Mouse (Mus musculus) heart, postnatal 0 days (tissue): ENCODE data around the gene Suv39h2. TPM values are rescaled to one million over a fixed set of nuclear protein-coding genes. Genes with fewer than 3 reads are reported as not detected.
A peak's percentile ranks its signal among the peaks of the same experiment; 100 is the strongest.

Source experiments
- ATAC-seq: fragments of 200-750 bp; cut with Nextera tagmentation; 2 replicates; pipeline ENCODE4 v1.8.0; 2017; ENCODE audit warnings: low read depth, moderate number of reproducible peaks, moderate library complexity; ENCODE audit not compliant: insufficient read depth
- DNase-seq: peaks from one replicate; pipeline ENCODE4 v3.0.0-alpha.2; 2016; ENCODE audit warnings: low spot score
- H3K27ac ChIP-seq: fragments of 300-500 bp; sonication (generic); 2 replicates; pipeline ENCODE4 v1.5.1; 2014; ENCODE audit warnings: low read depth, mild to moderate bottlenecking
- H3K27me3 ChIP-seq: fragments of 300-500 bp; sonication (generic); 2 replicates; pipeline ENCODE4 v1.6.1; 2014; ENCODE audit warnings: low read length, mixed read lengths; ENCODE audit not compliant: control insufficient read depth, insufficient read depth
- H3K36me3 ChIP-seq: fragments of 300-500 bp; sonication (generic); replicated peaks from 2 replicates; pipeline ENCODE4 v1.6.1; 2014; ENCODE audit warnings: low read length, mixed read lengths; ENCODE audit not compliant: control insufficient read depth, insufficient read depth
- H3K4me1 ChIP-seq: fragments of 300-500 bp; sonication (generic); 2 replicates; pipeline ENCODE4 v1.6.1; 2014; ENCODE audit warnings: antibody characterized with exemption; ENCODE audit not compliant: control insufficient read depth, insufficient read depth
- H3K4me2 ChIP-seq: fragments of 300-500 bp; sonication (generic); 2 replicates; pipeline ENCODE4 v1.6.1; 2014; ENCODE audit warnings: low read depth, mild to moderate bottlenecking, low read length, moderate library complexity
- H3K4me3 ChIP-seq: fragments of 300-500 bp; sonication (generic); 2 replicates; pipeline ENCODE4 v1.5.1; 2014; ENCODE audit warnings: low read depth, low read length
- H3K9ac ChIP-seq: fragments of 300-500 bp; sonication (generic); replicated peaks from 2 replicates; pipeline ENCODE4 v1.6.1; 2014; ENCODE audit warnings: low read depth, low read length, mixed read lengths
- H3K9me3 ChIP-seq: fragments of 300-500 bp; sonication (generic); replicated peaks from 2 replicates; pipeline ENCODE4 v1.6.1; 2016; ENCODE audit warnings: low read length; ENCODE audit not compliant: control insufficient read depth
- CTCF ChIP-seq: IDR thresholded peaks from 2 replicates; pipeline ENCODE4 v1.5.1; 2016; ENCODE audit warnings: antibody characterized with exemption, control low read depth, low read depth
- EP300 ChIP-seq: IDR thresholded peaks from 2 replicates; pipeline ENCODE4 v1.6.1; 2016; ENCODE audit warnings: antibody characterized with exemption, low read depth
- WGBS: fragments of 180-500 bp; shearing (Covaris S2); extraction: QIAGEN DNeasy Blood & Tissue Kit; methylation state at CpG from one replicate; pipeline ENCODE4 v1.1.7; 2014; 5-methylcytosine and 5-hydroxymethylcytosine counted together
- polyA plus RNA-seq: library from polyadenylated mRNA; unstranded; fragments of >200 nt; fragmentation: Nextera tagmentation; extraction: Ambion mirVana; gene quantifications from 2 replicates; pipeline ENCODE4 v1.2.1, GENCODE M21; 2015
- total RNA-seq: library from RNA; depleted of rRNA; stranded (reverse); fragments of >200 nt; gene quantifications from 2 replicates; pipeline ENCODE4 v1.2.3, GENCODE M21; 2014; ENCODE audit warnings: low replicate concordance

Suv39h2 gene
- total and polyA plus RNA-seq, 2 experiments from 2014 or later, result 2.2 to 2.7 TPM

DNA sequence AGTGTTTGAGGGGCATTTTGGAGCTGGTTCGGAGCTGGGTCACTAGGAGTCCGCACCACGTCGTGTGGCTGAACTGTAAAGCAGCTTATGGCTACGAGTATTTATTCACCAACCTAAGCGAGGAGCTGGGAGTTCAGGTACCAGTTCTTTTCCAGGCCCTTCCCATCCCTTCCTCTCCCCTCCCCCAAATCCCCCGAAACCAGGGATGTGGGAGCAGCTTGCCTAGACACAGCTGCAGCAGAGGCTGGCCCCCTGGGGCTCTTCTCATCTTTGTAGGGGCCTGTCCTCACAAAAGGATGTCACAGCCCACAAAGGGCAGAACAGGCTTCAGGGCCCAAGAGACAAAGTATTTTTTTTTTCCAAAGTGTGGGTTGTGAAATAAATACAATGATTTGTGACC lies 36.9 kb downstream of the Suv39h2 start:
- Histone ChIP-seq H3K4me3 (no peak overlapping the region), H3K4me2 (no peak overlapping the region), H3K9ac (no peak overlapping the region), H3K27ac (no peak overlapping the region), H3K4me1 (no peaks in the 10 kb centered on the region), H3K9me3 (no peaks in the 10 kb centered on the region), H3K36me3 (peaks cover 15% of the 10 kb centered on the region), H3K27me3 (no peaks in the 10 kb centered on the region)
- no peak for DNase-seq
- TF ChIP-seq CTCF (no peak), EP300 (no peak)
- 71% methylated on average over 7 of the region's 7 CpGs for WGBS
- no peak for ATAC-seq

GRCm38 (mm10) chr2:3435369-3436061 lies 39.3 kb downstream of the Suv39h2 start:
- Histone ChIP-seq H3K9me3 (no peaks in the 10 kb centered on the region), H3K36me3 (peaks cover 3% of the 10 kb centered on the region; the same call in 1 of the 2 replicates), H3K27me3 (no peaks in the 10 kb centered on the region), H3K27ac (no peak overlapping the region), H3K9ac (no peak overlapping the region), H3K4me1 (no peaks in the 10 kb centered on the region), H3K4me2 (no peak overlapping the region), H3K4me3 (no peak overlapping the region)
- no peak for TF ChIP-seq CTCF
- no peak for TF ChIP-seq EP300
- ATAC-seq (no peak), DNase-seq (no peak)
- WGBS, result 60% methylated on average over 6 of the region's 6 CpGs

- Histone ChIP-seq H3K27ac (no peak overlapping the region), H3K36me3 (peaks cover 5% of the 10 kb centered on the region), H3K4me3 (no peak overlapping the region), H3K4me2 (no peak overlapping the region), H3K9me3 (no peaks in the 10 kb centered on the region), H3K27me3 (no peaks in the 10 kb centered on the region), H3K4me1 (no peaks in the 10 kb centered on the region), H3K9ac (no peak overlapping the region)
- 85% methylated on average over 9 of the region's 9 CpGs for WGBS
- no peak for ATAC-seq
- DNase-seq, result no peak
- TF ChIP-seq EP300, result no peak
- TF ChIP-seq CTCF, result no peak
Measured at GRCm38 (mm10) chr2:3430956-3431355, 43.9 kb downstream of the Suv39h2 start.

- no peak for ATAC-seq
- no peaks in the 10 kb centered on the region for H3K27me3 ChIP-seq
- peak overlapping the region; percentile 63 for H3K9ac ChIP-seq
- peaks cover 3% of the 10 kb centered on the region; the same call in 1 of the 2 replicates for H3K36me3 ChIP-seq
- 6% methylated on average over 9 of the region's 10 CpGs for WGBS
- no peak overlapping the region for H3K27ac ChIP-seq
- no peak for TF ChIP-seq EP300
- no peak for TF ChIP-seq CTCF
- 0 out of 2 replicates have a peak, but pooled peaks cover 8% of the 10 kb centered on the region for H3K4me1 ChIP-seq
- H3K4me3 ChIP-seq, result peak overlapping the region; percentile 77
- H3K4me2 ChIP-seq, result peak overlapping the region; percentile 98
- H3K9me3 ChIP-seq, result no peaks in the 10 kb centered on the region
- DNase-seq, result no peak
Measured at GRCm38 (mm10) chr2:3424579-3424910, 50.3 kb downstream of the Suv39h2 start.

DNA sequence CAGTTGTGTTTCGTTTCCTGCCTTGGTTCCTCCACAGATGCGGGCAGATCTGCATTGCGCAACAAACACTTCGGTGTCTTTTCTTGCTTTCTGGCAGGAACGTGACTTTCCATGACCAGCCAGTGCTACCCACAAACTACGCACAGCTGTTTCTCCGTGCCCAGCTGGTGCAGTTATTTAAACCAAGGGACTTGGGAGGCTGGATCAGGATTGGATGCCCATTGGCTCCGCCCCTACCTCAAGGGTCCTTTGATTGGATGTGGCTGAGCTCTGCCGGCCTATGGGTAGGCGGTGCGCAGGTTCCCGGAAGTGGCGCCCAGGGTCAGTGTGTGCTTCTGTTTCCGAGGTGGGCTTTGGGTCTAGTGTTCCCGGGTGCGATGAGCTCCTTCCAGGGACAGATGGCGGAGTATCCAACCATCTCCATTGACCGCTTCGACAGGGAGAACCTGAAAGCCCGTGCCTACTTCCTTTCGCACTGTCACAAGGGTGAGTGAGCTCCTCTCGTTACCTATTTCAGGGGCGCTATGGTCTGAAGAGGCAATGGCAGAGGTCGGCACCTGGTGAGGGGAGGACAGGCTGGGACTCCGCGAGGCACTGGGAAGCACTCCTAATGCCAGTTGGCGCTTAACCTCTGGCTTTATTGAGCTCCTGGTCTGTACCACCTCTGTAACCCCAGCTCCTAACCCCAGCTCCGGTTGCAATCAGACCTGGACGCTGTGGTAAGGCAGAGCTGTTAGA lies 50.8 kb downstream of the Suv39h2 start, which contains the start of gene Dclre1c:
TSS of gene Dclre1c (plus strand) at position 291 of the 738 bp plus-strand sequence.
- Histone ChIP-seq H3K9ac (peak within 1 kb of the TSS; percentile 63), H3K36me3 (no peaks in the 10 kb centered on the region; the same call in 1 of the 2 replicates), H3K27me3 (no peaks in the 10 kb centered on the region), H3K4me1 (0 out of 2 replicates have a peak, but pooled peaks cover 8% of the 10 kb centered on the region), H3K9me3 (no peaks in the 10 kb centered on the region), H3K27ac (no peak within 1 kb of the TSS), H3K4me3 (peak within 1 kb of the TSS; percentile 77), H3K4me2 (peak within 1 kb of the TSS; percentile 98)
- WGBS, result 1% methylated on average over 29 of the region's 29 CpGs
- no peak for TF ChIP-seq CTCF
- TF ChIP-seq EP300, result no peak
- peak; percentile 94 for DNase-seq
- peak; percentile 97 for ATAC-seq
